Mouse (Mus musculus) heart, postnatal 14 days (tissue): Measurements from ENCODE around the gene Gmnn. TPM values are rescaled to one million over a fixed set of nuclear protein-coding genes. Genes with fewer than 3 reads are reported as not detected.

Experiments
- DNase-seq, 2 experiments: peaks; one replicate each; pipeline ENCODE4 v3.0.0; 2021 to 2022
- intact Hi-C: fragments of 180-260 bp; cut with DNase I; formaldehyde crosslinking; loops from one replicate; pipeline ENCODE4 v1.15.1; 2025
- long read RNA-seq, 2 experiments: library from polyadenylated mRNA; stranded (forward); transcript quantifications; one replicate each; pipeline ENCODE4 v2.0.0; 2021
- total RNA-seq, 2 experiments: library from RNA; stranded (reverse); gene quantifications; 2 replicates each; pipeline ENCODE4 v1.2.3; 2021

Gmnn gene
- total RNA-seq = 10 to 100 TPM; 32.6 to 34.4 TPM
- long read RNA-seq, experiment 1, transcript Gmnn-203 (7 exons, 723 nt) = minor isoform, 7 of 65 reads
- long read RNA-seq, experiment 1, transcript Gmnn-202 (7 exons, 963 nt) = major isoform, 42 of 65 reads
- long read RNA-seq, experiment 1, partial matches to known transcripts = 2 of 65 reads
- long read RNA-seq, experiment 1, other reads (novel, unspliced or antisense) = 11 of 65 reads
- long read RNA-seq, experiment 2, transcript Gmnn-202 (7 exons, 963 nt) = major isoform, 29 of 49 reads
- long read RNA-seq, experiment 2, partial matches to known transcripts = 13 of 49 reads
- long read RNA-seq, experiment 2, other reads (novel, unspliced or antisense) = 4 of 49 reads

DNA sequence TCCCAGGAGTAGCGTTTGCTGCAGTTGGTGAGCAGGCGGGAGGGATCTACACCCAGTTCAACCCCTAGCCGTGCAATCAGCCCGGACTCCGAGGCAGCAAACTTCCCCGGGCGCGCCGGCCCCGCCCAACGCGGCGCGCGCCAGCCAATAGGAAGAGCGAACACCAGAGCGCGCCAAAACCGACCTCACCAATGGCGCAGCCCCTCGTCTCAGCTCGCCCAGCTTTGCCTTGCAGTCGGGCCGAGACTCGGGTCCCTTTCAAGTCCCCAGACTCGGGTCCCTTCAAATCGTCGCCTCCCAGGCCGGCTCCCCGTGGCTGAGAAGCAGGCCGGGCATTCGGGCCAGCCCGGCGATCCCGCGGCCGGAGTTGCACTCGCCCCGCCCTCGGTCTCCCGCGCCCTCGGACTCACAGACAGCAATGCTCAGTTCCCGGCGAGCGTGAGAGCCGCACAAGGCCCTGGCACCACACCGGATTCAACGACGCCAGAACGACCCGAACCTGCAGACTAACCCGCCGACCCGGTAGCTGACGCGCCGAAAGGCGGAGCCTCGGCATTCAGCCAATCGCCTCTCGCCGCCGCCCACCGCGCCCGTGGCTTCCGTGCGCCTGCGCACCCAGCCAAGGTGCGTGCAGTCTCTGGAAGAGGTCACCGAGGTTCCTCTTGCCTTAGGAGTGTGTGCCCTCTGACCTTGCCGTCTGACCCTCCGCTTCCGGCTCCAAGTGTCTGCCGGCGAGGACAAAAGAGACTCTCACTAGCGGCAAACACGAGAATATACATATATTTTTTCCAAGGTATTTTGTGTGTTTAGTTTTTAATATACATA, at the start of gene Gmnn:
Gmnn (minus strand) TSS at position 521 of the 825 bp plus-strand sequence.
- intact Hi-C loops = loop anchor here (5.0 kb wide), 1 partner anchor 39 kb away; no protein-coding TSS in a partner anchor
- peak; percentile 92 to 94 for DNase-seq

DNA sequence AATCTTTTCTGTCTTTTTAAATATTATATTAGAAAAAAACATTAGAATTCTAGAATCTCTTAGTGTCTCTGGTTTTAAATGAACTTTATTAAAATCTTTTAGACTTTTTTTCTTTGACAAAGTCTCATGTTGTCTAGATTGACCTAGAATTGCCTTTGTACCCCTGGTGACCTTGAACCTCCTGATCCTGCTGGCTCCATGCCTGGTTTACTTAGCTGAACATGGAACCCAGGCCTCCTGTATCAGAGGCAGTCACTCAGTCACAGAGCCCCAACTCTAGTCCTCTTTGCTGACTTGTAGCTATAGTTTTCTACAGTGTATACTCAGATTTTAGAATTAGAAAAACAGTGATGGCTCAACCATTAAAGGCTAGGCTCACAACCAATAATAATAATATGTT, 44.4 kb upstream of the Gmnn start:
- no peak for DNase-seq
- intact Hi-C loops = no loop called here

DNA sequence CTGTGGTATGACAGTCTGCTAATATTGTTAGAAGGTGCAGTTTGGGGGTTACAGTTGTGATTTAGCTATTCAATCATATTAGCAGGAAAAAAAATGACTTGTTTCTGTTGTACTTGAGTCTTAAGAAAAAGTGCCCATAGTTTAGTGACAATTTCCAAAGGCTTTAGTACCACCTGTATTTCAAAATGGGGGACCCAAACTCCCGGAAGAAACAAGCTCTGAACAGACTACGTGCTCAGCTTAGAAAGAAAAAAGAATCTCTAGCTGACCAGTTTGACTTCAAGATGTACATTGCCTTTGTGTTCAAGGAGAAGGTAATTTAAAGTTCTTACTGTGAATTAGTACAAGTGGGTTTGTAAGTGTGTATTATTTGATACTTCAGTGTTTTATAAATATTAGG, 41.5 kb upstream of the Gmnn start:
- intact Hi-C loops = no loop called here
- no peak for DNase-seq

DNA sequence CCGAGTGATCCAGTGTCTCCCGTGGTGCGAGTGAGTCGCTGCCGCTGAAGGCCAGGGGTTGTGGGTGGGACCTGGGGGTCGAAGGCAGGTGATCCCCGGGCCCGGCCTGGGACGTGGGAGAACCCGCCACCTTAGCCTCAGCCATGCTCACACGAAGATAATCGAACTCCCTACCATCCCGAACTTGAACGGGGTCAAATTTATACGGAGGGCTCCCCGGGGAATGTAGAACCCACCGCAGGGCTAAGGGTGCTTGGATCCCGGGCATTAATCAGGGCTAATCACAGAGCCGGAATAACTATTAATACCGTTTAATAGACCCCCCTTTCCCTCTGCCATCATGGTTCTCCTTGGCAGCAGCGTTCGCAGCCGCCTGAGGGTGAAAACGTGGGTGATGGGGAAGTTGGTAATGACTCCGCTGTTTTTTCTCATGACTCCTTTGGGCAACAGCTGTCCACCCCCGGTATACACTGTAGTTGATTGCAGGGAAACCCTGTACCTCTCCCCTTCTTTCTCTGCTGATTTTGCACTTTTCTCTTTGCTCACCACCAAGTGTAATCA, 40.5 kb upstream of the Gmnn start:
- DNase-seq = peak; percentile 29 to 36

DNA sequence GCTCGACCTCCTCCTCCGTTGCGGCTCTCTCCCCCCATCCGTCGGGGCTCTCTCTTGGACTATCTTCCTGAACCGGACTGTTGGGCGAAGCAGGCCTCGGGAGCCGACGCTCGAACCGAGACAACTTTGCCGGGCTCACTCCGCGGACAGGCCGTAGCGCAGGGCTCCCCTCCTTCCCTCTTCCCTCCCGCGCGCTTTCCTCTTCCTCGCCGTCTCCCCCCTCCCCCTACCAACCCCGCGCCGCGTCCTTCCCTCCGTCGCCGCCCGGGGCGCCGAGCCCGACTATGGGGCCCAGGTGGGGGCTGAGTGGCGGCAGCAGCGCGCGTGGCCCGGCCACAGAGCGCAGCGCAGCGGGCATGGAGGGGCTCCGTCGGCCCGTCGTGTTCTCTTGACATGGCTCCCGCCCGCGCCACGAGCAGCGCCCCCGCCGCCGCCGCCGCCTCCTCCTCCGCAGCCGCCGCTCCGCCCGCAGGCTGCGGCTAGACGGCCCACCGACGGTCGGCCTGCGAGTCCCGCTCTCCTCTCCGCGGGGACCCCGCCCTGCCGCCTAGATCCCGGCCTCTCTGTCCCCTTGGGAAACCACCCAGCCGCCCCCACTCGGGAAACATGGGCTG, 39.7 kb upstream of the Gmnn start, which contains the start of gene BC005537:
BC005537 (plus strand) TSS at position 350 of the 614 bp plus-strand sequence.
- intact Hi-C loops = loop anchor here (2.0 kb wide), 1 partner anchor 29 kb away; the partner anchor contains the start of genes Acot13 and Tdp2
- peak; percentile 64 to 66 for DNase-seq

More for the DNA sequence above, 40.5 kb upstream of the Gmnn start:
- intact Hi-C loops = no loop called here

DNA sequence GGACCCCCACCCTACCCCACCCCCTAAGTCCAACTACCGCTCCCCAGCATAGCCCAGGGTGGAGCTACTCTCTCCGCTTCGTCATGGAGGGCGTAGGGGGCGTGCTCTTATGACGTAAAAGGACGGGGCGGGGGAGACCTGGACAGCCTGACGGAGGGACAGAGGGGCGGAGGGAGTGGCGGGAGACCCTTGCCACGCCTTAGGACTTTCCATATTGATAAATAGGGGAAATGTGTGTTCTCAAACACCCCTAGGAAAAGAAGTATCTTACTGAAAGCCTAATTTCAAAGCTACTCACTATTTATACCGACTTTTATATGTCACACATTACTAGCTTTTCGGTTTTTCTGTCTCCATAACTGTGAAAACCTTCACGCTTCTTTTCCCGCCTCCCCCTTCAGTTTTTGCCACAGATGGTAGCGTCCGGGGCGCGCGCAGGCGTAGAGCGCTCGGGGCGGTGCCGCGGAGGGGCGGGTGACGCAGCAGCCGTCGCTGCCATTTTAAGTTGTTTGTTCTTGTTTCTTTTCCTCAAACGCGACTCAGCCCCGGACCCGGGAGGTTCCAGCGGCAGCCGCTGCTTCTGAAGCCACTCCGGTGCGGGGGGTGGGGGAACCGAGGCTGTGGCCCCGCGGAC, 39.1 kb upstream of the Gmnn start:
- intact Hi-C loops = loop anchor here (2.0 kb wide), 1 partner anchor 30 kb away; the partner anchor contains the start of genes Acot13 and Tdp2
- peak; percentile 95 to 98 for DNase-seq

DNA sequence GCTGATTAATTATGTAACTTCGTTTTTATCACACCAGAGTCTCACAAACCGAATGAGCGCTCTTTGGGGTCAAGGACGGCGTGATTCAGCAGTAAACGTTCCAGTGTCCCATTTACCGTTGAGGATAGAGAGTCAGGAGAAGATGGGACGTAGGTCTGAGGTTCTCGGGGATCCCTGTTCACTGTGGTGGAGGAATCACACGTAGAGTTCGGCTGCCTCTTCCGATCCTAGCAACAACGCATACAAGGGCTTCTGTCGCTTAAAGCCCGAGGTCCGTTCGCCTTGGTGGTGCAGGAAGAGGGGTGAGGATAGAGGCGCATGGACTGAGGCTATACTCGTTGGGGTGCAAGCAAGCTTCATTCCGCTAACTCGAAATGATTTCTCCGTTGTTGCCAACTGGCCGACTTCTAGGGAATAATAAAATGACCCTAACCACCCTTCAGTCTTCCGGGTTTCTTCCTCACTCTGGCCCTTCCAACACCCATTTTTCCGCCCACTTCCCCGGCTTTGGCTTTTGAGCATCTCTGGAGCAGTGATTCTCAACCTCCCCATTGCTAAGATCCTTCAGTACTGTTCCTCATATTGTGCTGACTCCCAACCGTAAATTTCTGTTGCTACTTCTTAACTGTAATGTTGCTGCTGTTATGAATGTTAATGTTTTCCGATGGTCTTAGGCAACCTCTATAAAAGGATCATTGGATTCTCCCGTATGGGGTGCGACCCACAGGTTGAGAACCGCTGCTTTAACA, 38.4 kb upstream of the Gmnn start:
- intact Hi-C loops = loop anchor here (2.0 kb wide), 1 partner anchor 31 kb away; the partner anchor contains the start of genes Acot13 and Tdp2
- DNase-seq = peak; percentile 42 to 49

DNA sequence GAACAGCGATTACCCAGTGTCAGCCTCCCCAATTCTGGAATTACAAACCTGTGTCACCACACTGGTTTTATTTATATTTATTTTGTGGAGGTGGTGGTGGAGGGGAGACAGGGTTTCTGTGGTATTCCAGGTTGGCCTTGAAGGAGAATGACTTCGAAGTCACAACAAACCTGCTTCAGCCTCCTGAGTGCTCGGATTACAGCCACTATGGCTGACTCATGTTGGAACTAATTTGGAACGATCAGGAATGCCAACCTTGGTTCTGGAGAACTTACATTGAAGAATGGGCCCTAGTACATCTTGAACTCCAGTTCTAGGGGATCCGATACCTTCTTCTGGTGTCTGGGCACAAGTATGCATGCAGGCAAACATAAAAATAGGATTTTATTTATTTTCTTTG, 37.7 kb upstream of the Gmnn start:
- intact Hi-C loops = no loop called here
- no peak for DNase-seq

DNA sequence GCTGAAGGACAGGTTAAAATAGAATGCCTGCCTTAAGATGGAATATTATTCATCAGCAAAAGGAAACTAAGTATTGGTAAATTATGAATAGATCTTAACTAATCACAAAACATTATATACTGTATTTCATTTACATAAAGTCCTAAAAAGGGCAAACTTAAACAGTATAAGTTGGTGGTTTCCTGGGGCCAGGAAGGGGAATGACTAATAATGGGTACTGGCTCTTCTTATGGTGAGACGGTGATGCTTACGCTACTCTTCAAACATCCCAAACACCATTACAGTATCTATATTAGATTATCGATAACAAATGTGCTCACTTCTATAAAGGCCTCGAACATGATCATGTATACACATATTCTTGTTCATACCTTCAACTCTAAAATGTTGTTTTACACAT, 37.0 kb upstream of the Gmnn start:
- no peak for DNase-seq
- intact Hi-C loops = no loop called here

DNA sequence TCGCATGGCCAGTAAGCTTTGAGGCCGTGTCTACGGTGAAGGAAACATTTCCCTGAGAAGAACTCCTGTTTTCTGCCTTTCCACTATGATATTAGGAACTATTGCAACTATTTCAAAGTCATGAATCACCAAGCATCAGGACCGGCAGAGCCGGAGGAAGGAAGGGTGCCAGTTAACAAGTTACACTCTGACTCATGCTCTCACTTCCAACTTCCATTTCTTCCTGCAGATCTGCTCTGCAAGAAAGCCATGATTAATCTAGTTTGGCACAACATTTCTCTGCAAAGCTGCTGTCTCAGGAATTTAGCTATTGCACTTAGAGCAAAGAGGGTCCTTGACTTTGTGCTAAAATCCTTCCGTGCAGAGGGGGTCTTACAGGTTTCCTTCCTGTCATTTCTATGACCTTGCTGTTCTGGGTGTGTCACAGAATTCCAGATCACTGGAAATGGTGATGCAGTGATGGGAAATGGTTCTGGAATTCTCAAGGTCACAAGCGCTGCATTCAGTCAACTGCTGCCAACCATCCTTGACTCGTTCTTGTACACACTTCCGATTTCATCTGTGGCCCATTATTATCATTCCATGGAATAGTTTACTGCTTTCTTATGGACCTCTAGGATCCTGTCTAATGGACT, 30.8 kb upstream of the Gmnn start:
- no peak for DNase-seq

DNA sequence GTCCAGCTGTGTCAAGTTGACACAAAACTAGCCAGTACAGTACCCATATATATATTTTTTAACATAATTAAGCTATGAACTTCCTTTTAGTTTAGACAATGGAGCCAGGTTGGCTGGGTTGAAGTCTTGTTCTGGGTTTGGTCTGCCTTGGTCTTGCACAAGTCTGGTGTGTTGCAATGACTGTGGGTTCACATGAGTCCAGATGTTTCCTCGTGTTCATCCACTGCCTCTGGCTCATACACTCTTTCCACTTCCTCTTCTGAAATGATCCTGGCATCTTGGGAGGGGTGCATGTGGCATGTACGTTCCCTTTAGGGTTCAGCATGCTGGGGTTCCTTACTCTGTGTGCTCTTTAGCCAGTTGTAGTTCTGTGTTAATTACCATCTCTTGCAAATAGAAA, 29.6 kb upstream of the Gmnn start:
- peak; percentile 19 to 32 for DNase-seq
- intact Hi-C loops = no loop called here

More for the DNA sequence above, 30.8 kb upstream of the Gmnn start:
- intact Hi-C loops = no loop called here

DNA sequence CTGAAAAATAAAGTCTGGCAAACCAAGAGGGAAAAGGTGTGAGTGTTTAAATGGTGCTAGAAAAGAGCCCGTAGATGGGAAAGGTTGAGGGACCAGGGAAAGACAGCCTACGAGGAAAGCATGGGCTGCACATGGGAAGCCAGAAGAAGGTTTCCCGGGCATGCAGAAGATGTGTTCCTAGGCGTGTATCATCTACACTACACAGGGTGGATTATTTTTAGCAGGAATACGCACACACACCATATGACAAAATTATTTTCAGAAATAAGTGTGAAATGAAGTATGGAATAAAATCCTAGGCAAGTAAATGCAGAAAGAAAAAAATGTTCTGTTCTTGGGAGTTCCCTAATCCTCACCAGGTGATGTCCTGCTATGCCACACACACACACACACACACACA, 25.8 kb upstream of the Gmnn start:
- intact Hi-C loops = no loop called here

DNA sequence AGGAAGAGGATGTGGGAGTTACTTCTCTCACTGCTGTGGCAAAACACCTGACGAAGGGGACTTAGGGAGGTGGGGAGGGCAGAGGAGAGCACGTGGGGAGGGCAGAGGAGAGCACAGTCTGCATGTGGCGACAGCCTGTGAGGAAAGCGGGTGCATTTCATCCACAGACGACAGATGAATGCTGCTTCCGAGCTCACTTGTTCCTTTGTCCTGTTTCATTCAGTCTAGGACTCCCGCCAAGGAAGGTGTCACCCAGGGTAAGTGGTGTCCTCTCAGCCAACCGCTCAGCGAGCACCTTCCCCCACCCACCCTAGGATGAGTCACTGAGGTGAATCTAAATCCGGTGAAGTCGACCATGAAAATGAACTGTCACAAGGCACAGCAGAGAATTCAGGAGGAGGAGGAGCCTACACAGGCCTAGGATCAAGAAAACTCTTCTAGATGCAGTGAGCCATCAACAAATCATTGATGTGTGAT, 24.3 kb upstream of the Gmnn start:
- DNase-seq = peak; percentile 6 to 29
- intact Hi-C loops = no loop called here

More for the DNA sequence above, 25.8 kb upstream of the Gmnn start:
- no peak for DNase-seq

DNA sequence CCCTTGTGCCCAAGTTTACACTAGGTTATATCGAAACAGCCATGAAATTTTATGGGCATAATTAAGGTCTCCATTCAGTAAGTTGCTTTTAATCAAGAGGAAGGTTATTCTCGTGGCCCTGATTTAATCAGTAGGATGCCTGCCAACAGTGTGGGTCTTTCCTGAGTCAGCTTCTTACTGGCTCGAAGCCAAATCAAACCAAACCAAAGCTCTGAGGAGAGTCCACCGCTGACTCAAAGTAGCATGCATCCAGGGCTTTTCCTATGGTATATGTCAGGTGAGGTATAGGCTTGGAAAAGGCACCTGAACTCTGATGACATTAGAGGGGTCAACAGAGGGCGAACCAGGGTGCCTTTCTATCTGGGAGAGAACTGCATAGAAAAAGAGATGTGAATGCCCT, 20.2 kb upstream of the Gmnn start:
- no peak for DNase-seq
- intact Hi-C loops = no loop called here

DNA sequence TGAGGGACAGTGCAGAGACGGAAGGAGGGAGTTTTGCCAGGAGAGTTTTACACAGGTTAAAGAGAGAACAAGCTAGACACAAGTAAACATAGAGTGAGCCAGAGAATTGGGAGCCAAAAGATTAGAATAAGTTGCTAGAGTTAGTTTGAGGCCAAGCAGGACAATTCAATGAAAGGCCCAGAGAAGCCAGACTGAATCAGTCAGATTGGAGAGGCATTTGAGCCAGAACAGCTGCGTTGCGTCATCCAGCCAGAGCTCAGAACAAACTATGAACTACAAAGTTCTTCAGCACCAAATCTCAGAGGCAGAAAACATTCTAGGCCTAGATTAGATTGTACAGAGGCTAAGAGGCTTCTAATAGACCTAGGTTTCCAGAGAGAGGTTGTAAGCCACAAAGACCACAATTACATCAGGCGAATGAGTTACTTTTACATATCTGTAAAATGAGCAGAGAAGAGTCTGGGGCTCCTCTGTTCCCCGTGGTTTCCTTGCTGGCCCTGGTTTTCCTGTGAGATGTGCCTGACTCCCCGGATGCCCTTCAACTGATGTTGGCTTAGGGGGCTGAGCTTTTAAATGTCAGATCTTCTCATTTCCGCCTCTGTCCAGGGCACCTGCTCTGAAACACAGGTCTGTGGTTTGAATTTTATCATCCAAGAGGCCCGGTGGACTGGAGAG, 17.1 kb upstream of the Gmnn start:
- intact Hi-C loops = loop anchor here (5.0 kb wide), 2 partner anchors 67 to 297 kb away; no protein-coding TSS in a partner anchor
- DNase-seq = peak in 1 of 2 experiments; percentile 10

DNA sequence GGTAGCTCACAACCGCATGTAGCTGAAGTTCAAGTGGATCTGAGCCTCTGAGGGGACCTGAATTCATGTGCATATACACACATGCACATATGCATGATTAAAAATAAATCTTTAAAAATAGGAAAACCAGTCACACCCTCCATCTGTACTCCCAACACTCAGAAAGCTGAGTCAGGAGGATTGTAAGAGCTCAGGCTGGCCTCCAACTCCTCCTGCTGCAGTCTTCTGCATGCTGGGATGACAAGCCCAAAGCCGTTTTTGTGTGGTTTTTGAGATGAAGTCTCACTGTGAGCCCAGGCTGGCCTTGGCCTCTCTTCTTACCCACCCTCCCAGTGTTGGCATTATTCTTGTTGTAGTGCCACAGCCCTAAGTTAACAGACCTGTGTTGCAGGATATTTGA, 16.3 kb upstream of the Gmnn start:
- no peak for DNase-seq
- intact Hi-C loops = loop anchor here (5.0 kb wide), 2 partner anchors 66 to 296 kb away; no protein-coding TSS in a partner anchor

DNA sequence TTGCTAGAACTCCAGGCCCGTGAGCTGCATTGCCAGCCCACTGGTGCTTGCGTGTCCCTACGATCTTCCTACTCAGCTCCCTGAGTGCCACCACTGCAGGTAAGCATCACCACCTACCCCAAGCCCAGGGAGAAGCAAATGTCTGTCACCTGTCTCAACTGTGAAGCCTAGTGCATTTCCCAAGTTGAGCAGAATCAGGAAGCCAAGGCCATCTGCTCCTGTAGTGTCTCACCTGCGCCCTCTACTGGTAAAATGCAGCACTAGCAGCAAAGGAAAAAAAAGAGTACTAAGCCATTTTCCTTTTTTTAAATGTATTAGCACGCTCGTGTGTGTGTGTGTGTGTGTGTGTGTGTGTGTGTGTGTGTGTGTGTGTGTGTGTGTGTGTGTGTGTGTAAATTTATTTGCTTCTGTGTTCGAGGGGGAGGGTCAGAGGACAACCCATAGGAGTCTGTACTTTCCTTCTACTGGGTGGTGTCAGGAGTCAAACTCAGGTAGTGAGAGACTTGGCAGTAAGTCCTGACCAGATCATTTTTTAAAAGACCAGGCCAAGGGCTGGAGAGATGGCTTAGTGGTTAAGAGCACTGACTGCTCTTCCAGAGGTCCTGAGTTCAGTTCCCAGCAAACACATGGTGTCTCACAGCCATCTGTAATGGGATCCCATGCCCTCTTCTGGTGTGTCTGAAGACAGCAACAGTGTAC, 14.6 kb upstream of the Gmnn start:
- DNase-seq = peak; percentile 25 to 58
- intact Hi-C loops = loop anchor here (5.0 kb wide), 2 partner anchors 64 to 294 kb away; no protein-coding TSS in a partner anchor
